Mouse (Mus musculus) adrenal gland (tissue): ENCODE measurements around the gene Trem3.

ENCODE experiments used
- intact Hi-C: fragments of 180-260 bp; cut with DNase I; formaldehyde crosslinking; loops from one replicate; pipeline ENCODE4 v1.15.1; 2025

The Trem3 gene

DNA sequence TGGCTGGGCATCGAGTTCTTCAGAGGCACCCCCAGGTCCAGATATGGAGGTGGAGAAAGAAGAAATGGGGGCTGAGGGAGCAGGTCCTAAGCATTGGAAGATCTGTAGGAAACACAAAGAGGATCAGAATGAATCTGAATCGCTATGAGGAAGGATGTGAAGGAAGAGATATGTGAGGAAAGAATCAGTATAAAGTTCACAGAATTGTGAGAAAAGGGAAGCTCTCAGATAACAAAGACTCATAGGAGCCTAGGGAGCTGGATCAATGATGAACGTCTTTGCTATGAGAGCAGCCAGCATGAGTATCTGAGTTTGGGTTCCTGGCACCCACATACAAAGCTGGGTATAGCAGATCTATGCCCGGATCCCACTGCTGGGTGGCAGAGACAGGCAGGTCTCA, 22.3 kb downstream of the Trem3 start:
- intact Hi-C loops: no loop called here

DNA sequence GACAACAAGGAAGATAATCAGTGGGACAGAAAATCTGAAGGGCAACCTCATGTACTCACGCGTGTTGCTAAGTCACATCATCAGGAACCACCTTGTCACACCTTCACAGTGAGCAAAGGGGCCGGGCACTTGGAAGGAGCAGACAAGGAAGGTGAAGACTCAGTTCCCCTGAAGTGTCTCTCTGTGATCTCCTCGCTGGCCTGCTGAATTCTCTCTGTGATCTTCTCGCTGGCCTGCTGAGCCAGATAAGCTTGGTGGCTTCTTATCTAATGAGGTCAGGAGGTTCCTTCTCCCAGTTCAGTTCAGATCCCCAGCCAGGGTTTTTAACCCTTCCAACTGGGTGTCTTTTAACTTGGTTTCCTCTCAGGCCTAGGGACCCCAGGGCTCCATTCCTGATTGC, 24.6 kb downstream of the Trem3 start:
- intact Hi-C loops: no loop called here

DNA sequence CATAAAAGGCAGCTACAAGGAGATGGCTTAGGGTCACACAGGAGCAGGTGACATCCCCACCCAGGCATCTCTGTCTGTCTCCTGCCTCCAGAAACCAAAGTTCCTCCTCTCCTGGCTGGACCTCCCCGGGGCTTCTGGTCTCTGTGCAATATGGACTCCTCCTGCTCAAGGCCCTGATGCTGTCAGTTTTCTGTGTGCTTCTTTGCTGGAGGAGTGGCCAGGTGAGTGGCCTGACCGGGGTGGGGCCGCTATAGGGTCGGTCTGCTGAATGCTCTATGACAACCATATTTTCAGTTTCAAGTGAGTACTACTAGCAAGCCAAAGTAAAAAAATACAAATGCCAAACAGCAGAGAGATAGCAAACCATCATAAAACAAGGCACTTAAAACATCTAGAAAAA, 25.0 kb downstream of the Trem3 start:
- intact Hi-C loops: no loop called here

DNA sequence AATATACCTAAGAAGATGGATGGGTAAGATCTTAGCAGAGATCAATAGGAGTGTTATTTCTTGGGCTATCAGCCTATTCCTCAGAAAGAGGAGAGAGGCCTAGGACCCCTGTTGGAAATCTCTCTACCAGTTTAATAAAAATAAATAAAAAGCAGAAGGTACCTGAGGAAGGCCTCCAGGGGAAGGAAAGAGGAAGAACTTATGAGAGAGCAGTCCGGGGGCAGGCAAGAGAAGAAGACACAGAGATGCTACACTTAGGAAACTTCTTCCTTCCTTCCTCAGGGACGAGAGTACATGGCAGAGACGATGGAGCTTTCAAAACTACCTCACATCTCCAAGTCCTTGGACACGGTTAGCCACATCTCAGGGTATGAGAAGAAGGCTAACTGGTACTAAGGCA, 26.5 kb downstream of the Trem3 start:
- intact Hi-C loops: no loop called here

DNA sequence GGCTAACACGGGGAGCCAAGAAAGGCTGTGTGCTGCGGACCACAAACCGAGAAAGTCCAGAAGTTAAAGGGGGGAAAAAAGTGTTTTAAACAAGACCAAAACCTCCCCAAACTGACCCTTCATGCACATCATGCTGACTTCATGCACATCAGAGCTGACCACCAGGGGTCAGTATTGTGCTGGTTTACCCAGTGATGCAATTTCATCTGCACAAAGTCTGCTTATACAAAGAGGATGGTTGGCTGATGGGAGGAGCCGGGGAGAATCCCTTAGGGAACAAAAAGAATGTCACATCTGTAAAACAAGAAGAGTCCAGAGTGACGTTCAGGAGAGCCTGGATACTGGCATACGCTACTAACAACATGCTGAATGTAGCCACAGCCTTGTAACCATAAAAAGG, 27.3 kb downstream of the Trem3 start:
- intact Hi-C loops: loop anchor here (1.0 kb wide), 1 partner anchor 62 kb away; no protein-coding TSS in a partner anchor

DNA sequence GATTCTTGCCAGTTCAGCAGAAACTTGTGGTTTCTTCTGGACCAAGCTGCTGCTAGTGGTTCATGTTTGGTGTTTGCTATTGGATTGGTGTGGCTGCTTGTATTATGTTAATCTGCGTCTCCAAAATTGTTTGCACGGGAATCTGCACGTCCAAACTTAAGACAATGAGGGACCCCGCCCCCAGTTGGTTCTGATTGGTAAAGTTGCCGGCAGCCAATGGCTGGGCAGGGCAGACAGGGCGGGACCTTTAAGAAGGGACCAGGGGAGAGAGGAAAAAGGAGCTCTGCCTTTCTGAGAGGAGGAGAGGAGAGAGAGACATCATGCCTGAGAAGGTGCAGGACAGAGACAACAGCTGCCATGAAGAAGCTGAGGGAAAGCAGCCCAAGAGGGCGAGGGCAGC, 28.2 kb downstream of the Trem3 start:
- intact Hi-C loops: loop anchor here (1.0 kb wide), 1 partner anchor 62 kb away; no protein-coding TSS in a partner anchor

DNA sequence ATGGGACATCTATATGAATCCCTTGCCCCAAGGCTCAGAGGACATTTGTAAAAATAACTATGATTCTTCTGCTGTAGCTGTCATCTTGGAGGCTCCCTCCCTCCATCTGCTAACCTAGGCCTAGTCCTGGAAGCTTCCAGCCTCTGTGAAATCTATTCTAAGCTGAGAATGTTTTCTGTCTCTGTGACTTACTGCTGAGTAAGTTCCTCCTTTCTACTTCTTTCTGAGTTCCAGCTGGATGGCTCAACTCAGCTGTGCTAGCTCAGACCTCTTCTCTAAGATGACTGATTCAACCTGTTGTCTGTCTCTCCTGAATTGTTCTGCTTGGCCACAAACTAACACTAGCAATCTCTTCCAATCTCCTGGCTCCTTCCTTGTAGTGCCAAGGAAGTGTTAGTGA, 30.8 kb downstream of the Trem3 start:
- intact Hi-C loops: no loop called here

DNA sequence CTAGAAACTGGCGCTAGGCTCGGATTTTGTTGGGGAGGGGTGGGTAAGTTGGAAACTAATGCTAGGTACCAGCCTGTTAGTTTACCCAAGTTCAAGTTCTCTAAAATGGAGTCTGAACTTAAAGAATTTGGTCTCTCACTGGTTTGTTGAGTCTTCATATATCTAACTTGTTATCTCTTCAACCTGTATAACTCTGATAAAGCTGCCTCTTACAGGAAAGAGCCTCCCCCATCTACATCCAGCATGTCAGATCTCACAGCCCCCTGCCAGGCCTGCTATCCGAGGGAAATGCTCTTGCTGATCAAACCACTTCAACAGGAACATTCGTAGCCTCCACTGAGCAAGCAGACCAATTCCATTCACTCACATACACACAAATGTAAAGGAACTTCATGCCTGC, 31.4 kb downstream of the Trem3 start:
- intact Hi-C loops: no loop called here

DNA sequence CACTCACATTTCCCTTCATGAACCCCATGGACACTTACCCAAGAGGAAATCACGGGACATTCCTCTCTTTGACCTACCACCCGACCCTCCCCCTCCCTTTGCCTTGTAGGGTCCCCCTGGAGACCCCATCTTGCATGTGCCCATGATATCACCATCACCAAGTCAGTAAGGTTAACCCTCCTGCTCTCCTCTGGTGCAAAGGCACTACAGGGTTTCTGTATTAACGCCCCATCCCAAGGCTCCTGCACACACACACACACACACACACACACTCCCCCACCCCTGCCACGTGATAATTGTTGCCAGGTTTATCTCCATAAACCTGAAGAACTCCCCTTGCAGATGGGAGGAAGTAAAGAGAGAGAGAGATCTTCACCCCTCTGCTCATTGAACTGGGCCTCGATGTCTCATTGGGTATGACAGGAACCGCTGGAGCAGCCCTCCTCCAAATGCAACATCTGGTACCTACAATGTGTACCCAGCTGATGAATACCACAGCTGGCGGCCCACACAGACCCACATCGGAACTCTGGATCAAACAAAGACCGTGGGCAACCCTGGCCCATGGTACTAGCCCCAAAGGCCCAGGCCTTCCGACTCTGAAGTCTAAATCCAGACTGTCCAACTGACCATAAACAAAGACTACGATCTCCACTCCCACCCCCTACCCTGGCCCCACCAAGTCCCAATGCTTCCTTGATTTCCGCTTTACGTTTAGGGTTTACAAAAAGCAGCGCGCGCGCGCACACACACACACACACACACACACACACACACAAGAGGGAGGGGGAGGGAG, 33.6 kb downstream of the Trem3 start:
- intact Hi-C loops: no loop called here

DNA sequence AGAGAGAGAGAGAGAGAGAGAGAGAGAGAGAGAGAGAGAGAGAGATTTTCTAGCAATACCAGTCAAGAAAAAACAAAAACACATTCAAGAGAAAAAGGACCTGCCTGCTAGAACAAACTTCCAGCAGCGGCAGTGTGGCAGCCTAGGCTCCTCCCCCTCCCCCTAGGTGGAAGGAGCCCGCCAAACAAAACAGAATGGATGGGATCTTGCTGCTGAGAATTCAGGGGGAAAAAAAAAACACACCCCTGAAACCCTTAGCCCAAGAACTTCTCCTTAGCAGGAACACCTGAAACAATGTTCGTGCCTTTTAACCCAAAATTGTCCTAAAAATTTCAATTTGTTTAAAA, 34.1 kb downstream of the Trem3 start:
- intact Hi-C loops: no loop called here

DNA sequence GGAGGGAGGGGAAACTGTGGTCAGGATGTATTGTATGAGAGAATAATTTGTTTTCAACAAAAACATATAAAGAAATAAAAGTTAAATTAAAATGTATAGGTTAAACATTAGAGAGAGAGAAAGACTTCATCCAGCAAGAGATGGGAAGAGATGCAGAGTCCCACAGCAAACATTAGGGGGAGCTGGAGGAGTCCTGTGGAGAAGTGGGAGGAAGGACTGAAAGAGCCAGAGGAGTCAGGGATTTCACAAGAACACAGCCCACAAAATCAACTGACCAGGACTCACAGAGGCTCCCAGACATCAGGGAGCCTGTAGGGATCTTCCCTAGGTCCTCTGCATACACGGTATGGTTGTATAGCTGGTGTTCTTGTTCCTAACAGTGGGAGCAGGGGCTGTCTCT, 39.2 kb downstream of the Trem3 start:
- intact Hi-C loops: no loop called here

DNA sequence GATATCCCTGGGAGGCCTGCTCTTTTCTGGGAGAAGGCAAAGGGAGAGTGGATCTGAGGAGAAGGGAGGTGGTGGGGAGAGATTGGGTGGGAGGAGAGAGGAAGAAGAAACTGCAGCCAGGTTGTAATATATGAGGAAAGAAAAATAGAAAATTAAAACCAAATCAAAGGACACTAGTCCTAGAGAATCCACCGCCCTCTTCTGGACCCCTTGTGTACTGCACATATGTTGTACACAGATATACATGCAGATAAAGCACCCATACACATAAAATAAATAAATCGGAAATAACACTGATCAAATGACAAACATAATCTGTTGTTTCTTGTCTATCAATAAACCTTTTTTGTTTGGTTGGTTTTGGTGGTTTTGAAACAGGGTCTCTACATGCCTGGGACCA, 39.7 kb downstream of the Trem3 start:
- intact Hi-C loops: no loop called here

DNA sequence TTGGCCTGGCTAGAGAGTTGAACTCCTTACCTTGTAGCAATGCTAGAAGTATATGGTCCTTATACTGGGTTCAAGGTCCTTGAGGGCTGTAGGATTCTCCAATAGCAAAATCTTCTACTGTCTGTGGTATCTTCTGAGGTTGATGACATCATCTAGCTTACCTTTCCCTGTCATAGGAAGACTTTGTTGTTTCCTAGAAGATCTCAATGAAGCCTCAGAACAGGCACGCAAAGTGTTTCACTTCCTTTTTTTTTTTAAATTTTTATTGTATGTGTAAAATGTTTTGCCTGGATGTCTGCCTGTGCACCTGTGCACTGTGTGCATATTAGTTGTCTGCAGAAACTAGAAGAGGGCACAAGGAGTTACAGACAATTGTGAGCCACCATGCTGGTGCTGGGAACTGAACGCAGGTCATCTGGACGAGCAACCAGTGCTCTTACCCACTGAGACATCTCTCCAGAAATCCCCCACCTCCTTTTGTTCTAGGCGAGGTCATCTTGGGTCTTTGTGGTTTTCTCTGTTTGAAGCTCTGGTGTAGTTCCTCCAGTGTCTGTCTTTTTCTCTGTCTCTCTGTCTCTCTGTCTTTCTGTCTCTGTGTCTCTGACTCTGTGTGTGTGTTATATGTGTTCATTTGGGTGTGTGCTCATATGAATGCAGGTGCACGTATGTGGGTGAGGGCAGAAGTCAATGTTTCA, 46.1 kb downstream of the Trem3 start:
- intact Hi-C loops: no loop called here

DNA sequence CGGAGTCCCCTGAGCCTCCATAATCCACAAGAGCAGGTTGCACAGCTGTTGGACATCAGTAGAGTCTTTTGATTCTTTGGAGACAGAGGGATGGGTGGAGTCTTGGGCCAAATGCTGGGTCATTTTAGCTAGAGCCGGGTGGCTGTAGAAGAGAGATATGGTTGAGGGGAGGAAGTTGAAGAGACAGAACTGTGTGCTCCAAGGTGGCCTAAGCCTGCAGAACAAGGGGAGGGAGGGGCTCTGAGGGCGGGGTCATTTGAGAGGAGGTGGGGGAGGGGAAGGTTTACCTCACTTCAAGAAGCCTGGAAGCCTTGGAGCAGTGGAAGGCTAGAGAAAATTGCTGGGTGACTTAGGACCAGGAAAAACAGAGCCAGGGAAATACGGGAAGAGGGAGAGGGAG, 51.6 kb downstream of the Trem3 start, which contains the start of gene Treml2:
Gene Treml2, plus strand, starts transcription at position 296 of the 400 bp plus-strand sequence.
- intact Hi-C loops: no loop called here

DNA sequence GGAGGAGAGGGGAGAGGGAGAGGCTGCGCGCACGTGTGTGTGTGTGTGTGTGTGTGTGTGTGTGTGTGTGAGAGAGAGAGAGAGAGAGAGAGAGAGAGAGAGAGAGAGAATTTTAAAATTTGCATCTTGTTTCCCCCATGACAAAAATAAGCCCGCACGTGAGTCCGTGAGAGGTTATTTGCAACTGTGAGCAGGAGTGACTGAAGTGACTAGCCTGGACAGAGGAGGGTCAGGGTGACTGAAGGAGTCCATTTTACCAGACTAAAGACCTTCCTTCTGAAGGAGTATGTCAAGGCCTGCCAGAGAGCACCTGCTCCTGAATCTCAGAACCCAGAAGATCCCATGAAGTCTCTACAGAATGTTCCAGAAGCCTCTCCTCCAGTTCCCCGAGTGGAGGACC, 52.2 kb downstream of the Trem3 start:
- intact Hi-C loops: no loop called here

DNA sequence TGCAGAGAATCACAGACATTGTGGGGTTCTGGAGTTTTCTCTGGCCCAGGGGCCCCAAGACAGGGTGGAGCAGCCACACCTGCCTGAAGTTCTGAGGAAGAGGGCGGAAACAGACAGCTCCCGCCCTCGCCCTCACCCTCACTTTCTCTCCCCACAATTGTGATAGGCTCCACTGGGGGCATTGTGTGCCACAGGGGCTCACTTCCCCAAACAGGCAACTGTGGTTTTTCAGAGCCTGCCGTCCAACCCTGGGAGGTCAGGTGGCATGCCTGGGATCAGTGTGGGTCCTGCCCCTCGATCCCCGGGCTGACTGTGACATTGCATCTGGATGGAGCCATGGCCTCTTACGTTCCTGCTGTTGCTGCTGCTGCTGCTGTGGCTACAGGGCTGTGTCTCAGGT, 52.6 kb downstream of the Trem3 start:
- intact Hi-C loops: no loop called here

DNA sequence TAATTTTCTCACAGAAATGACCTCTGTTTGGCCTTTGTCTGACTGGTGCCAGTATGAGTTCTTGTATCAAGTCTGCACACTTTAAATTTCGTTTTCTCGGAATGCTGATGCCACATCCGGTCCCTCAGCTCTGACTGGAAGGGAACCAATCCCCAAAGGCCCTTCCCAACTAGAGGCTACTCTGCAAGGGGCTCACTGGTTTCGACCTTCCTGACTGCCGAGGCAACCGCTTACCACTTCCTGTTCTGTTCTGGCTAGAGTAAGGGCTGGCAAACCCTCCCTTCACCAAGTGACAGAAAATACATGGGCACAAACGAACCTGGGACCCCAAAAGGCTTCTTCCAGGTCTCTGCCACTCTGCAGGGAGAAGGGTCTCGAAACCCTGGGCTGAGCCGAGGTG, 53.3 kb downstream of the Trem3 start:
- intact Hi-C loops: no loop called here

DNA sequence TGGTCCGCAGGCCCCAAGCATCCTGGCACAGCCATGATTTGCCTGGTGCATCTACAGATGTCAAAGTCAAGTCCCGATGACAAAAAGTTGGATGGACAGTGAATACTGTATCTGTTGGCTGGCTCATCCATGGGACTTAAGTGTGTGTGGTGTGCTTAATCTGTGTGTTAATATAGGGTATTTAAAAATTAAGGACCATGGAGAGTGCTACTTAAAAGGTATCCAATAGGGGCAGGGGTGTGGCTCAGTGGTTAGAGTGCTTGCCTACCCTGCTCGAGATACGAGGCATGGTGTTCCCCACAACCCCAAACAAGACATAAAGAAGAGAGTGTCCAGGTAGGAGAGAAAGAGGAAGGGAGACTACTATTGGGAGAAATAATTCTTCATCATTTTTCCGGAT, 54.2 kb downstream of the Trem3 start:
- intact Hi-C loops: no loop called here
